Mouse (Mus musculus) heart, postnatal 0 days (tissue): Measurements from ENCODE around the gene Ankrd52. TPM values are rescaled to one million over a fixed set of nuclear protein-coding genes. Genes with fewer than 3 reads are reported as not detected.

ENCODE experiments used
- ATAC-seq: fragments of 200-750 bp; cut with Nextera tagmentation; 2 replicates; pipeline ENCODE4 v1.8.0; 2017; ENCODE audit warnings: low read depth, moderate number of reproducible peaks, moderate library complexity; ENCODE audit not compliant: insufficient read depth
- DNase-seq: peaks from one replicate; pipeline ENCODE4 v3.0.0-alpha.2; 2016; ENCODE audit warnings: low spot score
- H3K27ac ChIP-seq: fragments of 300-500 bp; sonication (generic); 2 replicates; pipeline ENCODE4 v1.5.1; 2014; ENCODE audit warnings: low read depth, mild to moderate bottlenecking
- H3K27me3 ChIP-seq: fragments of 300-500 bp; sonication (generic); 2 replicates; pipeline ENCODE4 v1.6.1; 2014; ENCODE audit warnings: low read length, mixed read lengths; ENCODE audit not compliant: control insufficient read depth, insufficient read depth
- H3K36me3 ChIP-seq: fragments of 300-500 bp; sonication (generic); replicated peaks from 2 replicates; pipeline ENCODE4 v1.6.1; 2014; ENCODE audit warnings: low read length, mixed read lengths; ENCODE audit not compliant: control insufficient read depth, insufficient read depth
- H3K4me1 ChIP-seq: fragments of 300-500 bp; sonication (generic); 2 replicates; pipeline ENCODE4 v1.6.1; 2014; ENCODE audit warnings: antibody characterized with exemption; ENCODE audit not compliant: control insufficient read depth, insufficient read depth
- H3K4me2 ChIP-seq: fragments of 300-500 bp; sonication (generic); 2 replicates; pipeline ENCODE4 v1.6.1; 2014; ENCODE audit warnings: low read depth, mild to moderate bottlenecking, low read length, moderate library complexity
- H3K4me3 ChIP-seq: fragments of 300-500 bp; sonication (generic); 2 replicates; pipeline ENCODE4 v1.5.1; 2014; ENCODE audit warnings: low read depth, low read length
- H3K9ac ChIP-seq: fragments of 300-500 bp; sonication (generic); replicated peaks from 2 replicates; pipeline ENCODE4 v1.6.1; 2014; ENCODE audit warnings: low read depth, low read length, mixed read lengths
- H3K9me3 ChIP-seq: fragments of 300-500 bp; sonication (generic); replicated peaks from 2 replicates; pipeline ENCODE4 v1.6.1; 2016; ENCODE audit warnings: low read length; ENCODE audit not compliant: control insufficient read depth
- CTCF ChIP-seq: IDR thresholded peaks from 2 replicates; pipeline ENCODE4 v1.5.1; 2016; ENCODE audit warnings: antibody characterized with exemption, control low read depth, low read depth
- EP300 ChIP-seq: IDR thresholded peaks from 2 replicates; pipeline ENCODE4 v1.6.1; 2016; ENCODE audit warnings: antibody characterized with exemption, low read depth
- WGBS: fragments of 180-500 bp; shearing (Covaris S2); extraction: QIAGEN DNeasy Blood & Tissue Kit; methylation state at CpG from one replicate; pipeline ENCODE4 v1.1.7; 2014; 5-methylcytosine and 5-hydroxymethylcytosine counted together
- polyA plus RNA-seq: library from polyadenylated mRNA; unstranded; fragments of >200 nt; fragmentation: Nextera tagmentation; extraction: Ambion mirVana; gene quantifications from 2 replicates; pipeline ENCODE4 v1.2.1, GENCODE M21; 2015
- total RNA-seq: library from RNA; depleted of rRNA; stranded (reverse); fragments of >200 nt; gene quantifications from 2 replicates; pipeline ENCODE4 v1.2.3, GENCODE M21; 2014; ENCODE audit warnings: low replicate concordance

Ankrd52 gene
- total and polyA plus RNA-seq, 2 experiments from 2014 or later: 4.5 to 17.6 TPM

DNA sequence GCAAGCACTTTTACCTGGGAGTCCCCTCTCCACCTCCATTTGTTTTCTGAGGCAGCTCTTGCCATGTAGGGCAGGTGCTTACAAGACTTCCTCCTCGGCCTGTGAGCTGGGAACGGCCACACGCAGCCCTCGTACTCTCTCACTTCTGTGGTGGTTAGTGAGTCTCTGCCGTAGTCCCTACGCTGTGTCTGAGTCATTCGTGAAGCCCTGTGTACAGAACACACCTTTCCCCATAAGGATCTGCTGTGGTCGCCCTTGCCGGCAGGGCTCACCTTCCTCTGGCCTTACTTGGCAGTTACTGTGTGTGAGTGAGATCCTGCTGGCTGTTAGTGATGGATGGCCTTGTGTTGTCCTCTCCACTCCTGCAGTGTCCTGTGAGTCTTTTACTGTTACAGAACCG lies 57.8 kb downstream of the Ankrd52 start:
- Histone ChIP-seq H3K4me2 (no peak overlapping the region), H3K9ac (0 out of 2 replicates have a peak overlapping the region, but pooled peaks have one; percentile 11), H3K9me3 (no peaks in the 10 kb centered on the region), H3K4me1 (peaks cover 14% of the 10 kb centered on the region; the same call in 1 of the 2 replicates), H3K36me3 (peaks cover 50% of the 10 kb centered on the region), H3K27me3 (no peaks in the 10 kb centered on the region), H3K27ac (peak overlapping the region; percentile 79), H3K4me3 (no peak overlapping the region)
- ATAC-seq (no peak), DNase-seq (no peak)
- WGBS: 81% methylated on average over 10 of the region's 10 CpGs
- TF ChIP-seq CTCF: no peak
- no peak for TF ChIP-seq EP300

DNA sequence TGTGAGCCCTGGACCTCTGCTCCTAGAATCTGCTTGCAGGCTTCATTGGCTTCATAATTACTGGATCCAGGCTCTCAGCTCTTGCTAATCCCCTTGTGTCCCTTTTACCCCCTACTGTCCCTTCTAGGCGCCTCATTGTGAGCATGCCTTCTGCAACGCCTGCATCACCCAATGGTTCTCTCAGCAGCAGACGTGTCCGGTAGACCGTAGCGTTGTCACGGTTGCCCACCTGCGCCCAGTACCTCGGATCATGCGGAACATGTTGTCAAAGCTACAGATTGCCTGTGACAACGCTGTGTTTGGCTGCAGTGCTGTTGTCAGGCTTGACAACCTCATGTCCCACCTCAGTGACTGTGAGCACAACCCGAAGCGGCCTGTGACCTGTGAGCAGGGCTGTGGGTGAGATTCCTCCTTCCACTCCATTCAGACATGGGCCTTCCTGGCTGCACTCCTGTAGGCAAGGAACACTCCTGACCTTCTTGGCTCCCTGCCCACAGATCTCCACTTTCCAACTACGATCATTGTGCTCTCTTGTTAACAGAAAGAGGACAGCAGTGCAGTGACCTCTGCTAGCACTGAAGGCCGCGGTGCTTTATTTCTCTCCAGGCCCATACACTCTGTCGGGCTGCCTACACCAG lies 58.4 kb downstream of the Ankrd52 start:
- DNase-seq: peak; percentile 75
- H3K36me3 ChIP-seq: peaks cover 47% of the 10 kb centered on the region
- H3K27me3 ChIP-seq: no peaks in the 10 kb centered on the region
- H3K4me2 ChIP-seq: no peak overlapping the region
- H3K9me3 ChIP-seq: no peaks in the 10 kb centered on the region
- peak overlapping the region; percentile 79 for H3K27ac ChIP-seq
- peak overlapping the region; percentile 11; the same call in 1 of the 2 replicates for H3K9ac ChIP-seq
- H3K4me1 ChIP-seq: peaks cover 14% of the 10 kb centered on the region; the same call in 1 of the 2 replicates
- H3K4me3 ChIP-seq: no peak overlapping the region
- ATAC-seq: peak; percentile 85
- no peak for TF ChIP-seq CTCF
- no peak for TF ChIP-seq EP300
- 66% methylated on average over 17 of the region's 17 CpGs for WGBS

DNA sequence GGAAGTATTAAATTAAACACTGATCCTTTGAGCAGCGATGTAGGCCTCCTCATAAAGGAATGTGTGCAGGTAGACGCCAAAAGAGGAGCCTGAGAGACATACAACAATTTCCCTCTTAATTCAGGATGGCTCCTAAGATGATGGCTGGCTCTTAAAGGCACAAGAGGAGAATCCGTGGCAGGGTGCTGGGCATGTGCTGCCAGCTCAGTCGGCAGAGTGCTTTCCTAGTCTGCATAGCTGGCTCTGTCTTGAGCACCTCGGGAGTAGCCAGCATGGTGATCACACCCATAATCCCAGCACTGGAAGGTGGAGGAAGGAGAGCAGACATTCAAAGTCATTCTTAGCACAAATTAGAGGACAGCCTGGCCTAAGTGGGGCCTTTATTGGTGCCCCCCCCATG lies 59.0 kb downstream of the Ankrd52 start:
- Histone ChIP-seq H3K27me3 (no peaks in the 10 kb centered on the region), H3K4me2 (no peak overlapping the region), H3K27ac (peak overlapping the region; percentile 79), H3K9me3 (no peaks in the 10 kb centered on the region), H3K4me1 (peaks cover 14% of the 10 kb centered on the region; the same call in 1 of the 2 replicates), H3K36me3 (peaks cover 44% of the 10 kb centered on the region), H3K4me3 (no peak overlapping the region), H3K9ac (peak overlapping the region; percentile 11; the same call in 1 of the 2 replicates)
- TF ChIP-seq CTCF (no peak), EP300 (no peak)
- ATAC-seq (no peak), DNase-seq (no peak)
- 55% methylated on average over 5 of the region's 5 CpGs for WGBS

- DNase-seq (no peak), ATAC-seq (no peak)
- peaks cover 48% of the 10 kb centered on the region for H3K36me3 ChIP-seq
- H3K27ac ChIP-seq: no peak overlapping the region
- no peak overlapping the region for H3K4me2 ChIP-seq
- no peak overlapping the region for H3K4me3 ChIP-seq
- 87% methylated on average over 8 of the region's 8 CpGs for WGBS
- H3K9me3 ChIP-seq: no peaks in the 10 kb centered on the region
- peaks cover 14% of the 10 kb centered on the region; the same call in 1 of the 2 replicates for H3K4me1 ChIP-seq
- H3K27me3 ChIP-seq: no peaks in the 10 kb centered on the region
- H3K9ac ChIP-seq: no peak overlapping the region
- TF ChIP-seq EP300 (no peak), CTCF (no peak)
These were observed 59.5 kb downstream of the Ankrd52 start for GRCm38 (mm10) chr10:128436376-128436775.

DNA sequence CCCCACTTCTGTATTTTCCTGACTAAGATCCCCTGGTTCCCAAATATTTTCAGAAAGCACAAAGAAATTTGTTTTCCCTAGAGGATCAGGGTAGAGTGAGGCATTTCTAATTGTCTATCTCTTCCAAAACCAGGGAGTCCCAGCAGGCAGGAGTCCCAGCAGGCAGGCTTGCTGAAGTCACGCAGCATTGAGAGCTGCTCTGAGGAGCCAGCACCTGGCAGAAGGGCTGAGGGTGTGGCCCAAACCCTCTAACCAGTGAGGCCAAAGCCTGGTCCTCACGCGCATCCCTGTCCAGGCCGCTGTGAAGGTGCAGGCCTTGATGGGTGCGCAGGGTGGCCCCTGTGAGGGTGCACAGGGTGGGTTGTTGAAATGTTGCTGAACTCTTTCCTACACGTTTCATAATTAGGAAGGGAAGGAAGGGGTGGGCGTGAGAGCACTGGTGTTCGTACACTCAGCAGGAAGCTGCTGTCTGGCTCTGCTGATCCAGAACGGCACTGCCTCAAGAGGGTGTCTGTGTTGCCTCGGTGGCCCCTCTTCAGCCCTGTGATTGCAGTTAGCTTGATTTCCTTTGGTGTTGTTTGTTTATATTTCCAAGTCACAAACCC lies 61.9 kb downstream of the Ankrd52 start:
- H3K9me3 ChIP-seq: no peaks in the 10 kb centered on the region
- peaks cover 51% of the 10 kb centered on the region for H3K36me3 ChIP-seq
- H3K27me3 ChIP-seq: no peaks in the 10 kb centered on the region
- DNase-seq: no peak
- H3K27ac ChIP-seq: no peak overlapping the region
- H3K4me2 ChIP-seq: no peak overlapping the region
- no peak for ATAC-seq
- no peak overlapping the region for H3K4me3 ChIP-seq
- no peak for TF ChIP-seq EP300
- no peak for TF ChIP-seq CTCF
- H3K9ac ChIP-seq: no peak overlapping the region
- peaks cover 14% of the 10 kb centered on the region; the same call in 1 of the 2 replicates for H3K4me1 ChIP-seq
- 68% methylated on average over 10 of the region's 10 CpGs for WGBS
